Mouse (Mus musculus) neural tube, embryonic 14.5 days (tissue): ENCODE data around the gene Ubl5. TPM values are rescaled to one million over a fixed set of nuclear protein-coding genes. Genes with fewer than 3 reads are reported as not detected.

Experiments used
- polyA plus RNA-seq: library from polyadenylated mRNA; unstranded; fragments of >200 nt; fragmentation: Nextera tagmentation; extraction: Ambion mirVana; gene quantifications from 2 replicates; pipeline ENCODE4 v1.2.1, GENCODE M21; 2014

Ubl5 gene
- polyA plus RNA-seq, 1 experiment from 2014 or later: 488 TPM

Other genes with a start within 250 kb of the Ubl5 start
- 22.5 and 26.1 TPM in 2 replicates for gene Zfp26, start 182.7 kb upstream of the Ubl5 start, polyA plus RNA-seq
- 38.9 and 39.8 TPM in 2 replicates for gene Zfp426, start 150.1 kb upstream of the Ubl5 start, polyA plus RNA-seq
- 88.0 and 115 TPM in 2 replicates for gene Zfp266, start 121.5 kb upstream of the Ubl5 start, polyA plus RNA-seq
- gene Zfp846, start 61.6 kb upstream of the Ubl5 start, polyA plus RNA-seq: 53.3 and 65.2 TPM in 2 replicates
- 9.6 and 10.6 TPM in 2 replicates for gene Fbxl12, start 1.9 kb downstream of the Ubl5 start, polyA plus RNA-seq
- gene Pin1, start 9.2 kb downstream of the Ubl5 start, polyA plus RNA-seq: 61.1 and 68.8 TPM in 2 replicates
- 155 and 202 TPM in 2 replicates for gene Olfm2, start 103.5 kb downstream of the Ubl5 start, polyA plus RNA-seq
- gene Col5a3, start 172.2 kb downstream of the Ubl5 start, polyA plus RNA-seq: 0.76 and 0.98 TPM in 2 replicates
- not detected in 2 replicates for gene Rdh8, start 175.6 kb downstream of the Ubl5 start, polyA plus RNA-seq
- 4.3 and 7.2 TPM in 2 replicates for gene A230050P20Rik, start 225.8 kb downstream of the Ubl5 start, polyA plus RNA-seq
- gene Angptl6, start 236.8 kb downstream of the Ubl5 start, polyA plus RNA-seq: 11.1 and 14.5 TPM in 2 replicates
- gene Ppan, start 245.3 kb downstream of the Ubl5 start, polyA plus RNA-seq: 41.7 and 49.0 TPM in 2 replicates